Mouse (Mus musculus) leukemia stem cell, adult 10-12 weeks (primary cell): ENCODE measurements around the gene Pank3. TPM values are rescaled to one million over a fixed set of nuclear protein-coding genes. Genes with fewer than 3 reads are reported as not detected.

Experiments
- polyA plus RNA-seq: library from polyadenylated mRNA; stranded (reverse); fragments of >175 nt; gene quantifications from 2 replicates; pipeline ENCODE4 v1.2.3, GENCODE M21; 2012; ENCODE audit warnings: low replicate concordance

The Pank3 gene
- 3.5 and 4.6 TPM in 2 replicates for polyA plus RNA-seq

DNA sequence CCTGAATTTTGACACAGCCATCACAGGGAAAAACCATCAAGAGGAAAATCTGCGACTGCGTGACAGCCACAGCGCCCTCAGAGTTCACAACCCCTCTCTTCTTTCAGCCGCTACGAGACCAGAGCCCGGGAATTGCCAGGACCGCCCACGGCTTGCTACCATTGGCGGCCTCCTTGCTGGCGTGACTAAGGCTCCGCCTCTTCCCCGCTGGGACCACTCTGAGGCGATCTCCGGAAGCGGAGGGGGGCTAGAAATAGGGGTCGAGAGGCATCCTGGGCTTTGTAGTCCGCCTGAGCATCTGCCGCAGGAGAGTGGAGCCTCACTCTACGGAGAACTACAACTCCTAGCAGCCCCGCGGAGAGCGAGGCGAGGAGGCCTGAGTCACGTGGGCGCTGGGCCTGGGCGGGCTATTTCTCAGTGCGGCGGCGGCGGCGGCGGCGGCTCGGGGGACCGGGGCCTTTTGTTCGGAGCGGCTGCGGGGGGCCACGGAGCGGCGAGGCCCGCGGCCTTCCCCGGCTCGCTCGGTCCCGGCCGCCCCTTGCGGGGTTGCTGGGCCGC, at the start of gene Pank3:
Gene Pank3 (plus strand): TSS at position 297 of the 558 bp plus-strand sequence.

DNA sequence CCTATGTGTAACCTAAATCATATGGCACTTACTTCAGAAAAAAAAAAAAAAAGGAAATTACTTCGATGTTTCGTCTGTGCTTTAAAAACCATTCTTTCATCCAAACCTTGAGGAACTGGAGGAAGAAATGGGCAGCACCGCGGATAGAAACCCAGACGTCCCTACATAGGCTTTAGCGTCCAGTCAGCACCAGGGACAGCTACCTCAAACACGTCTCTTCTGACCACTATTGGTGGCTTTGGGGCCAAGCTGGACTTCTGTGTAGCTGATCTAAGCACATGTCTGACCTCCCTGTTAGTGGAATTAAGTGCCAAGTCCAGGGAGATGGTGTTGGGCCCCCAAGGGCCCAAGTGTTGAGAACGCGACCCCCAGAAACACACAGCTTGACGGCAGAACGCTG, 29.6 kb downstream of the Pank3 start, which contains the start of gene Fbll1:
Gene Fbll1 (minus strand): TSS at position 11 of the 400 bp plus-strand sequence.

DNA sequence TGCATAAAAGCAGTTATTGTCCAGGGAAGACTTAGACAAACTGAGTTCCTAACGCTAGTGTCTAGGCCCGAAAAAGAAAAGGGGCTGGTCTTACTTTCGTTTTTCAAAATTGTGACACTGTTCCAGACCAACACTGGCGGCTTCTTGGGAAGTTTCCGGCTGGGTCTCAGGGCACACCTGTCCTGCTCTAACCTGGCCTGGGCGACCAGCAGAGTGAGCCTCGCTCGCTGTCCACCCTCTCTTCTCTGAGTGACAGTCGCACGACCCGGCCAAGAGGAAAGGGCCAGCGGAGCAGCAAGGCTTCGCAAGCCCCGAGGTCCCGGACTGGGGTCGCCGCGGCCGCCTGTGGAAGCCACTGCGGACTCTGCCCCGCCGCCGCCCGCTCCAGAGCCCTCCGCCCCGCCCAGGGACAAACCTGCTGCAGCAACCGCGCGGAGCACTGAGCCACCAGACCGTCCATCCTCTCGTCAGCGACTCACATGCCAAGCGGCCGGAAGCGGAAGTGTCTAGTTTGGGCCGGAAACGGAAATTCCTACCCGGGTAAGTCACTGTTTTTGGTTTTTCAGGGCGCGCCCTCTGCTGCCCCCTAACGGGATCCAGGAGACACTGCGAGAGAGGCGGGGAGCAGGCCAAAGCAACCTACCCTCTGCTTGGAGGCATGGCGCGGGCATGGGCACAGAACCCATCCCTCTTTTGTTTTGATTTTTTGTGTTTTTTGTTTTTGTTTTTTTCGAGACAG, 64.9 kb downstream of the Pank3 start, which contains the start of gene Rars:
Gene Rars (minus strand): TSS at position 485 of the 739 bp plus-strand sequence.

Other genes starting within 250 kb of the Pank3 start
- not detected in 2 replicates for gene Fbll1, start 29.4 kb downstream of the Pank3 start, polyA plus RNA-seq
- gene Rars, start 65.0 kb downstream of the Pank3 start, polyA plus RNA-seq, result 3.5 and 4.2 TPM in 2 replicates
- 0.08 TPM in 1 of 2 replicates, not detected in the other for gene Wwc1, start 211.0 kb downstream of the Pank3 start, polyA plus RNA-seq